Mouse (Mus musculus): ENCODE measurements around the gene Asgr2. TPM values are rescaled to one million over a fixed set of nuclear protein-coding genes. Genes with fewer than 3 reads are reported as not detected.

Gene Asgr2
- polyA plus RNA-seq (2012; rRNA removed) = 0.05 TPM in 1 of 2 replicates, not detected in the other

GRCm38 (mm10) chr11:70091986-70092783 lies at the start of gene Asgr2:
Gene Asgr2, plus strand, starts transcription at chr11:70092644.

GRCm38 (mm10) chr11:70053898-70054570 lies 38.4 kb upstream of the Asgr2 start, which contains the start of gene Asgr1:
Gene Asgr1, plus strand, starts transcription at chr11:70054085.

GRCm38 (mm10) chr11:70129926-70130379 lies 37.5 kb downstream of the Asgr2 start, which contains the start of gene Mgl2:
Gene Mgl2, plus strand, starts transcription at chr11:70130329.

Other genes with a start within 250 kb of the Asgr2 start
- 98.8 and 111 TPM in 2 replicates for gene Plscr3, start 246.3 kb upstream of the Asgr2 start, polyA plus RNA-seq (2012; rRNA removed)
- 0.05 and 0.81 TPM in 2 replicates for gene Tnk1, start 233.9 kb upstream of the Asgr2 start, polyA plus RNA-seq (2012; rRNA removed)
- not detected in 2 replicates for gene Tmem95, start 214.6 kb upstream of the Asgr2 start, polyA plus RNA-seq (2012; rRNA removed)
- 1.7 and 2.3 TPM in 2 replicates for gene Kctd11, start 211.2 kb upstream of the Asgr2 start, polyA plus RNA-seq (2012; rRNA removed)
- 0.90 and 1.4 TPM in 2 replicates for gene Acap1, start 197.1 kb upstream of the Asgr2 start, polyA plus RNA-seq (2012; rRNA removed)
- gene 2810408A11Rik, start 191.7 kb upstream of the Asgr2 start, polyA plus RNA-seq (2012; rRNA removed) = 11.9 and 13.9 TPM in 2 replicates
- gene Neurl4, start 191.6 kb upstream of the Asgr2 start, polyA plus RNA-seq (2012; rRNA removed) = 113 and 134 TPM in 2 replicates
- 100 and 101 TPM in 2 replicates for gene Gps2, start 178.8 kb upstream of the Asgr2 start, polyA plus RNA-seq (2012; rRNA removed)
- 830 and 831 TPM in 2 replicates for gene Eif5a, start 170.7 kb upstream of the Asgr2 start, polyA plus RNA-seq (2012; rRNA removed)
- gene Ybx2, start 156.8 kb upstream of the Asgr2 start, polyA plus RNA-seq (2012; rRNA removed) = 43.9 and 49.9 TPM in 2 replicates
- gene Slc2a4, start 144.5 kb upstream of the Asgr2 start, polyA plus RNA-seq (2012; rRNA removed) = 9.7 and 10.0 TPM in 2 replicates
- 0.27 and 3.1 TPM in 2 replicates for gene Cldn7, start 127.9 kb upstream of the Asgr2 start, polyA plus RNA-seq (2012; rRNA removed)
- gene Ctdnep1, start 111.5 kb upstream of the Asgr2 start, polyA plus RNA-seq (2012; rRNA removed) = 101 and 111 TPM in 2 replicates
- 127 and 144 TPM in 2 replicates for gene Elp5, start 110.1 kb upstream of the Asgr2 start, polyA plus RNA-seq (2012; rRNA removed)
- 521 and 610 TPM in 2 replicates for gene Gabarap, start 101.5 kb upstream of the Asgr2 start, polyA plus RNA-seq (2012; rRNA removed)
- 60.2 and 65.1 TPM in 2 replicates for gene Phf23, start 96.9 kb upstream of the Asgr2 start, polyA plus RNA-seq (2012; rRNA removed)
- gene Dvl2, start 92.0 kb upstream of the Asgr2 start, polyA plus RNA-seq (2012; rRNA removed) = 42.8 and 47.8 TPM in 2 replicates
- gene Acadvl, start 77.2 kb upstream of the Asgr2 start, polyA plus RNA-seq (2012; rRNA removed) = 45.6 and 50.3 TPM in 2 replicates
- gene Dlg4, start 75.7 kb upstream of the Asgr2 start, polyA plus RNA-seq (2012; rRNA removed) = 202 and 211 TPM in 2 replicates
- 2.0 and 2.2 TPM in 2 replicates for gene Asgr1, start 38.6 kb upstream of the Asgr2 start, polyA plus RNA-seq (2012; rRNA removed)
- 0.61 and 0.74 TPM in 2 replicates for gene Mgl2, start 37.7 kb downstream of the Asgr2 start, polyA plus RNA-seq (2012; rRNA removed)
- gene Clec10a, start 63.6 kb downstream of the Asgr2 start, polyA plus RNA-seq (2012; rRNA removed) = 1.0 and 1.2 TPM in 2 replicates
- gene Slc16a11, start 120.1 kb downstream of the Asgr2 start, polyA plus RNA-seq (2012; rRNA removed) = 2.5 and 4.8 TPM in 2 replicates
- 12.4 and 12.5 TPM in 2 replicates for gene Slc16a13, start 128.4 kb downstream of the Asgr2 start, polyA plus RNA-seq (2012; rRNA removed)
- gene Bcl6b, start 137.2 kb downstream of the Asgr2 start, polyA plus RNA-seq (2012; rRNA removed) = 5.7 and 6.6 TPM in 2 replicates
- gene 0610010K14Rik, start 145.3 kb downstream of the Asgr2 start, polyA plus RNA-seq (2012; rRNA removed) = 174 and 197 TPM in 2 replicates
- 15.3 and 17.5 TPM in 2 replicates for gene Gm21988, start 147.2 kb downstream of the Asgr2 start, polyA plus RNA-seq (2012; rRNA removed)
- 69.4 and 72.3 TPM in 2 replicates for gene Rnasek, start 147.2 kb downstream of the Asgr2 start, polyA plus RNA-seq (2012; rRNA removed)
- gene Alox12, start 162.7 kb downstream of the Asgr2 start, polyA plus RNA-seq (2012; rRNA removed) = 0.93 and 1.4 TPM in 2 replicates
- gene Alox12e, start 230.0 kb downstream of the Asgr2 start, polyA plus RNA-seq (2012; rRNA removed) = 0.13 TPM in 1 of 2 replicates, not detected in the other

Data from central nervous system, embryonic 14 days (tissue).